Mouse (Mus musculus) kidney, adult 8-10 months (tissue): ENCODE results near the gene Atp2b2.

Experiments
- DNase-seq, 2 experiments: peaks; one replicate each; pipeline ENCODE4 v3.0.0; 2022

The Atp2b2 gene

GRCm38 (mm10) chr6:113886886-113887285 is 155.5 kb downstream of the Atp2b2 start:
- no peak for DNase-seq

- DNase-seq, result no peak
Measured at GRCm38 (mm10) chr6:113884806-113885205, 157.6 kb downstream of the Atp2b2 start.

- no peak for DNase-seq
Measured at GRCm38 (mm10) chr6:113883225-113883624, 159.2 kb downstream of the Atp2b2 start.

- DNase-seq, result no peak
Measured at GRCm38 (mm10) chr6:113882396-113882795, 160.0 kb downstream of the Atp2b2 start.

- DNase-seq, result no peak
Measured at GRCm38 (mm10) chr6:113881561-113882243, 160.7 kb downstream of the Atp2b2 start.

- DNase-seq, result no peak
Measured at GRCm38 (mm10) chr6:113879366-113879765, 163.0 kb downstream of the Atp2b2 start.

- no peak for DNase-seq
Measured at GRCm38 (mm10) chr6:113878510-113879128, 163.8 kb downstream of the Atp2b2 start.

- no peak for DNase-seq
Measured at GRCm38 (mm10) chr6:113876585-113876984, 165.8 kb downstream of the Atp2b2 start.

- no peak for DNase-seq
Measured at GRCm38 (mm10) chr6:113875201-113875600, 167.2 kb downstream of the Atp2b2 start.

GRCm38 (mm10) chr6:113872654-113873053 is 169.8 kb downstream of the Atp2b2 start:
- DNase-seq, result no peak

- DNase-seq, result no peak
Measured at GRCm38 (mm10) chr6:113870775-113871174, 171.6 kb downstream of the Atp2b2 start.

- DNase-seq, result no peak
Measured at GRCm38 (mm10) chr6:113868552-113868951, 173.9 kb downstream of the Atp2b2 start.

- DNase-seq, result no peak
Measured at GRCm38 (mm10) chr6:113865699-113866098, 176.7 kb downstream of the Atp2b2 start.

GRCm38 (mm10) chr6:113864812-113865211 is 177.6 kb downstream of the Atp2b2 start:
- DNase-seq, result no peak

- no peak for DNase-seq
Measured at GRCm38 (mm10) chr6:113862955-113863354, 179.5 kb downstream of the Atp2b2 start.

- no peak for DNase-seq
Measured at GRCm38 (mm10) chr6:113861938-113862337, 180.5 kb downstream of the Atp2b2 start.

GRCm38 (mm10) chr6:113861375-113861770 is 181.0 kb downstream of the Atp2b2 start:
- DNase-seq, result no peak

- DNase-seq, result no peak
Measured at GRCm38 (mm10) chr6:113860735-113861374, 181.6 kb downstream of the Atp2b2 start.

- no peak for DNase-seq
Measured at GRCm38 (mm10) chr6:113860023-113860734, 182.2 kb downstream of the Atp2b2 start.

GRCm38 (mm10) chr6:113858317-113858716 is 184.1 kb downstream of the Atp2b2 start:
- DNase-seq, result no peak

- DNase-seq, result no peak
Measured at GRCm38 (mm10) chr6:113857310-113857873, 185.0 kb downstream of the Atp2b2 start.

GRCm38 (mm10) chr6:113856790-113857189 is 185.6 kb downstream of the Atp2b2 start:
- DNase-seq, result no peak

GRCm38 (mm10) chr6:113856095-113856646 is 186.2 kb downstream of the Atp2b2 start:
- no peak for DNase-seq
